Mouse (Mus musculus): ENCODE measurements at regions not wholly inside any gene's neighbourhood (a gene's known extent, or its start where the extent isn't known, plus 50 kb on each side); places are given as distances from the start of the nearest gene placed in this dataset.

- TF ChIP-seq CTCF (IDR thresholded peaks at IDR 0.05; ENCODE audit: borderline replicate concordance, insufficient read depth, low read depth, low read length): no peak
- no peak for TF ChIP-seq POLR2A (IDR thresholded peaks at IDR 0.05; ENCODE audit: borderline replicate concordance, insufficient read depth, low read length)
Observed at GRCm38 (mm10) chr15:62644296-62644695, 1200.7 kb downstream of the Gsdmc2 start.

Data from cerebellum, adult 2 months (tissue).